Mouse (Mus musculus) fat pad, adult 2 months (tissue): ENCODE results near the gene Snupn.
A peak's percentile ranks its signal among the peaks of the same experiment; 100 is the strongest.
"Not testable (repeated sequence)": the region's sequence is repeated elsewhere in the genome, so short reads cannot be mapped to it uniquely, and the experiment has no call there.

Experiments
- DNase-seq: peaks from one replicate; pipeline ENCODE4 v3.0.0-alpha.2; 2011; ENCODE audit warnings: low read depth, low spot score; ENCODE audit errors: extremely low read depth

Snupn gene

DNA sequence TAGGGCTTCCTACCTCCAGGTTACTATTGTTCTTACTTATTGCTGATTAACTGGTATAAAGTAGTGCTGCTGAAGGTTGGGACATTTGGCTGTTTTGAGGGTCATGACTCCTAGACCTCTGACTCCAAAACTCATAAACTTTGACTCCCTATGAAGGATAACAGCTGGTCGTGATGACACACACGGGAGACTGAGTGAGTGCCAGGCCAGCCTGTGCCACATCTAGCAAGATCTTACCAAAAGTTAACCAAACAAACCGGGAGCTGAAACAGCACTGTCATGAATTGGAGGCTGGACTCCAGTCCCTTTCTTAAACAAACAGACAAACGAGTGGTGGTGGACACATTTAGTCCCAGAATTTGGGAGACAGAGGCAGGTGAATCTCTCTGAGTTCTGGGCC, 21.2 kb upstream of the Snupn start:
- DNase-seq: no peak

DNA sequence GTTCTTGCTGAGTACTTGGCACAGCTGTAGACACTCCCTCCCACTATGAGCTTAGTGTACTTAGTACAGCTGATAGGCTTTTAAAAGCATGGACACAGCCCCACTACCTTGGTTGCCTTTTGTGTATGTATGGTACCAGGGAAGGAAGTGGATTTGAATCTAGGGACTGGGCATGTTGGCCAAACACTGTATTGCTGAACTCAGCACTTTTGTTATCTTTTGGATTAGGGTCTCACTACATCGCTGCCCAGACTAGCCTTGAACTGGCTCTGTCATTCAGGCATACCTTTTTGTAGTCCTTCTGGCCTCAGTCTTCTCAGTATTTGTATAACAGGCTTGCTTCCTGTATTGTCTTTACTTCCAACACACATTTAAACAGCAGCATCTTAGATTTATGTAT, 20.1 kb upstream of the Snupn start:
- no peak for DNase-seq

DNA sequence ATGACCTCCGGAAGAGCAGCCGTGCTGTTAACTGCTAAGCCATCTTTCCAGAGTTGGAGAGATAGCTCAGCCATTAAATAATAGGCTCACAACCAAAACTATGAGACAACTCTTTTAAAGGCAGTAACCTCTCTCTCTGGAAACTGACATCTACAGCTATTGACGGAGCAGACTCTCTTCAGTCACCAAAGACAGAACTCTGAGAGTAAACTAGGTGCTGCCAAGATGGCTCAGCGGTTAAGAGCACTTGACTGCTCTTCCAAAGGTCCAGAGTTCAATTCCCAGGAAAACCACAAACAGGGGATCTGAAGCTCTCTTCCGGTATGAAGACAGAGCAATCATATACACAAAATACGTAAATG, 13.8 kb upstream of the Snupn start:
- DNase-seq: no peak

DNA sequence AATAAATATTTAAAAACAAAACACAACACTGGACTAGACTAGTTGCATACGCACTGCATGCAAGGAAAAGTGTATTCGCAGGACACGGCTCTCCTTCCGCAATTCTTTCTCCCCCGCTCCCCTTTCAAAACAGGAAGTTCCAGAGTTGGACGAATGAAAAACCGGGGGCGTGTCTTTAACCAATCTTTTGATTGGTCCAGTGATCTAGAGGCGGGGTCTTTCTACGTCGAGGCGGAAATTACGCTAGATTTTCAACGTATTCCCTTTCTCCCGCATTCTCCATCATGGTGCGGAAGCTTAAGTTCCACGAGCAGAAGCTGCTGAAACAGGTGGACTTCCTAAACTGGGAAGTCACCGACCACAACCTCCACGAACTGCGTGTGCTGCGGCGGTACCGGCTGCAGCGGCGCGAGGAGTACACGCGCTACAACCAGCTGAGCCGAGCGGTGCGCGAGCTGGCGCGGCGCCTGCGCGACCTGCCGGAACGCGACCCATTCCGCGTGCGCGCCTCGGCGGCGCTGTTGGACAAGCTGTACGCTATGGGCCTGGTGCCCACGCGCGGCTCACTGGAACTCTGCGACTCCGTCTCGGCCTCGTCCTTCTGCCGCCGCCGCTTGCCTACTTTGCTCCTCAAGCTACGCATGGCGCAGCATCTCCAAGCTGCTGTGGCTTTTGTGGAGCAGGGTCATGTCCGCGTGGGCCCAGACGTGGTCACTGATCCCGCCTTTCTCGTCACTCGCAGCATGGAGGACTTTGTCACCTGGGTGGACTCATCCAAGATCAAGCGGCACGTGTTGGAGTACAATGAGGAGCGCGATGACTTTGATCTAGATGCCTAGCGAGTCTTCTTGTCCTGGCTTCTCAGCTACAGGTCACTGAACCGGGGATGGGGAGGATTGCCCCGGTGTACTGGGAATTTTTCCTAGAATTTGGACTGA, 13.2 kb upstream of the Snupn start, which contains the start of gene Imp3:
Gene Imp3 (plus strand): TSS at position 253 of the 938 bp plus-strand sequence.
- peak; percentile 84 for DNase-seq

DNA sequence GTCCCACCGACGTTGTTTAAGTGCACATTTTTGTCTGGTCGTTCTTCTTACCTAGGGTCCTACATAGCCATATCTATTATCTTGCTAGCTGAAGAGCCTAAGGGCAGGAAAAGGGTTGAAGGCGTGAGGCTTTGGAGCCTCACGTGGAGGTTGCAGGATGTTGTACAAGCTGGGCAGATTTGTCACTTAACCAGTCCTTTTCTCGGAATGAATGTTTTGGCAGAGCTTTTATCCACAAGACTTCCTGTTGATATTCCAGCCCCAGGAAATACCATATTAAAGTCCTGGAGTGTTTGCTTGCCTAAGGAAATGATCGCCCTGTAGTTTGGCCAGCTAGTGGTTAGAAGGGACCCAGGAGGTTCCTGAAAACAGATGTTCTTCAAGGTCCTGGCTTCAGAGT, 12.3 kb upstream of the Snupn start:
- DNase-seq: no peak

- not testable (repeated sequence) for DNase-seq
These were observed 3.2 kb upstream of the Snupn start for GRCm38 (mm10) chr9:56947481-56947880.

DNA sequence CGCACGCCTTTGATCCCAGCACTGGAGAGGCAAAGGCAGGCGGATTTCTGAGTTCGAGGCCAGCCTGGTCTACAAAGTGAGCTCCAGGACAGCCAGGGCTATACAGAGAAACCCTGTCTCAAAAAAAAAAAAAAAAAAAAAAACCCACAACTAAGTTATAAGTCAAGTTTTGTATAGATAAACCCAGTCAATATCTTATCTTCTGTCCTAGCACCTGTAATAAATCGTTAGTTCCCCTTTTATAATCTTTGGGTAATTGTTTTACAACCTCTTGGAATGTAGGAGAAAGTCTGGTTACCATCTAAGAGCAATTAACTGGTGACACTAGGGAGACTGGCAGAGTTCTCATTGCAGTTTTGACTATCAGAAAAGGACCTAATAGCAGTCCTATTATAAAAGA, 2.0 kb upstream of the Snupn start:
- DNase-seq: not testable (repeated sequence)

GRCm38 (mm10) chr9:56949767-56950166, 911 bp upstream of the Snupn start:
- no peak for DNase-seq

DNA sequence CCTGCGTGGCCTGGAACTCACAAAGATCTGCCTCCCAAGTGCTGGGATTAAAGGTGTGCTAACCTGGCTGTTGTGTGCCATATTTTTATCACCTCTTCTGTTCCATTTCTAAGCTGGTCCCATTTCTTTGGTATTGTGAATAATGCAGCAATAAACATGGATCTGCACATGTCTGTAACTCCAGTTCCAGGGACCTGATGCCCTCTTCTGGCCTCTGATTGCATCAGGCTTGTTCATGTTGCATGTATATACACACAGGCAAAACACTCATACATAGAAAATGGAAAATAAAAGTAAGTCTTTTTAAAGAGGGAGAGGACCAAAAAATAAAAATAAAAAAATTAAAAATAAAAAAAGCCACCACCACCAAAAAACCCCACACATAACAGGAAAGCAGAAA, 2.9 kb downstream of the Snupn start:
- DNase-seq: no peak

- DNase-seq: no peak
These were observed 6.4 kb downstream of the Snupn start for GRCm38 (mm10) chr9:56956966-56957675.

- no peak for DNase-seq
These were observed 8.0 kb downstream of the Snupn start for GRCm38 (mm10) chr9:56958689-56959088.

- DNase-seq: no peak
These were observed 10.9 kb downstream of the Snupn start for GRCm38 (mm10) chr9:56961591-56961990.

DNA sequence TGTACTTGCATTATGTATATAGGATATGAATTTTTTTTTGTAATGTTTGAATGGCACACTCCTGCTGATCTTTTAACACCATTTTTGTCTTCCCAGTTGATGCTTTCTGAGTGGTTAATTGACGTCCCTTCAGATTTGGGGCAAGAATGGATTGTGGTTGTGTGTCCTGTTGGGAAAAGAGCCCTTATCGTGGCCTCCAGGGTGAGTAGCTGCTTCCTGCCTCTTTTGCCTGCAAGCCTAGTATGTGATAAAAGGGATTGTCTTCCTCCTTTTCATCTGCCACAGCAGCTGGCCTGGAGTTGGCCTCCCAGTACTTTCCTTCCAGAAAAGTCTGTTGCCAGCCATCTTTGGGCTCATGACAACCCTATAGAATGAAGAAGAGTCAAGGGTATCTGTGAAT, 19.5 kb downstream of the Snupn start:
- DNase-seq: no peak

DNA sequence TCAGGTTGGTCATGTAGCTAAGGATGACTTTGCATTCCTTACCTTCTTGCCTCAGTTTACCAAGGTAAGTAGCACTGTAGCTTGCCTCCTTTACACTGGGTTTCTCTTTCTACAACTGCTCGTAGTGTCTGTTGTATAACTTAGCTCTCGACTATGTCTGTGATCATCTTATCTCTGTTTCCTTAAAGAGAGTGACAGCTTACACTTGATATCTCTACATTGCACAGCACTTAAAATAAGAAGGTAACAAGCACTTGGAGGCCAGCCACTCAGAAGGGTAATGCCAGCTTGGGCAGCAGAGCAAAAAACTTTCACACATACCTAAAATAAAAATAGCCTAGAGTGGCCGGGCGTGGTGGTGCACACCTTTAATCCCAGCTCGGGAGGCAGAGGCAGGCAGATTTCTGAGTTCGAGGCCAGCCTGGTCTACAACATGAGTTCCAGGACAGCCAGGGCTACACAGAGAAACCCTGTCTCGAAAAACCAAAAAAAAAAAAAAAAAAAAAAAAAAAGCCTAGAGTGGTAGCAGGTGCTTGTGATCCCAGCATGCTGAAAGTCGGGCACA, 23.4 kb downstream of the Snupn start:
- no peak for DNase-seq

DNA sequence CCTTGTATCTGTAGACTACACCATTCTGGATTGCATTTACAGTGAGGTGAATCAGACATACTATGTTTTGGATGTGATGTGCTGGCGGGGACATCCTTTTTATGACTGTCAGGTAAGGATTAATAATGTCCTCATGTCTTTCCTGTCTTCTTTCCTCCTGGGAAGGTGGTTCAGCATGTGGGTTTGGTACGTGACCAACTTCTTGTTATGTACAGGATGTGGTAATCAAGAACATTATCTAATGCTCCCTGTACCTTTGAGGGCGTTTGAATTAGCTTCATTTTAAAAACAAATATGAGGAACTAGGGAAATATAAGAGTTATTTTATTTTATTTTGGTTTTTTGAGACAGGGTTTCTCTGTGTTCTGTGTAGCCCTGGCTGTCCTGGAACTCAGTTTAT, 24.5 kb downstream of the Snupn start:
- no peak for DNase-seq

DNA sequence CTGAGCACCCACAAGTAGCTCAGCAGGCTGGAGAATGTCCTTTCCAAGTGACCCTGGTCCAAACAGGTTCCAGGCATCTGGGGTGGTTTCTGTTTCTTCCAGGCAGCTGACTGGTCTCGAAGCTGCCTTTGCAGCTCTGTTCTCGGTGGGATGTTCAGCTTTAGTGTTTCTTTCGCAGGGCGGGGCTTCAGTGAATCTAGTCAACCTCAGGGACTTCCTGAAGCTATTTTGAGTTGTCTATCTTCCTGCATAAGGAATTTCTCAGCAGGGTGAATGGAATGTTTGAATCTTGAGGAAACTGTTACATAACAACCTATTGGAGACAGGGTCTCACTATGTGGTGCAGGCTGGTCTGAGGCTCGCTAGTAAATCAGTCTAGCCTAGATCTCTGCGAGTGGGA, 29.5 kb downstream of the Snupn start:
- no peak for DNase-seq

- no peak for DNase-seq
These were observed 30.8 kb downstream of the Snupn start for GRCm38 (mm10) chr9:56981502-56981901.

DNA sequence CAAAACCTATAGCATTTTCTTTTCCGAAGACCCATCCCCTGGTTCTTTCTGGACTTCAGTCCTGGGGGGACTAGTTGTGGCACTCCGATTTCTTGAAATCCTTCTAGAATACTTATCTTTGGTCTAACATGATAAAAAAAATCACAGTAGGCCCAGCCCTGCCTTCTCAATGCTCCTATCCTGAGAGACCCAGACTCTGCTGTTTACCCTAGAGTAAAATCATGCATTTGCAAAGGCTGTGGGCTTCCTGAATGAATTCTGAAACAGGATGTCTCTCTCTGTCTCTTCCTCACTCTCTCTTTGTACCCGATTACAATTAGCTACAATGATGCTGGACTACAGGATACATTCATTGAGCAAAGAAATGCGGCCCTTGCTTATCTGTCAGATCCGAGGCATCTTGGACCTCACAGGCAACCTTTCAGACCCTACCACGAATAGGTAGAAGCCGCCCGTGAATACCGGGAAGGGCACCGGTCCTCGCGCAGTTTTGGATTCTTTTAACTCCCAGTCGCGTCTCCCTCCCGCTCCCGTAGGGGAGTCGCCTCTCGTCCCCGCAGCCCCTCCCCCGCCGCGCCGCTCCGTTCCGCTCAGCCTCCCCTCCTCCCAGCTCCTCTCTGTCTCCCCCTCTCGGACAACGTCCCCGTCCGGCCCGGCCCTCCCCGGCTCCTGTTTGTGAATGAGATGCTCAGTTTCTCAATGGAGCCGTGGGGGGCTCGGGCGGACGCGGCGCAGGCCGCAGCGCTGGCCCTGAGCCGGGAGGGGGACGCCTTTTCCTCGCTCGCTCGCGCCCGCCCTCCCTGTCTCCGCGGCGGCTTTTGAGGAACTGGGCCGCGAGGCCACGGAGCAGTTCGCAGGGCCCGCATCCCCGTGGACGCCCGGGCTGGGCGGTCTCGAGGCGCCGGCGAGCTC, 43.9 kb downstream of the Snupn start, which contains the start of gene Ptpn9:
Gene Ptpn9 (plus strand): TSS at position 638 of the 912 bp plus-strand sequence.
- no peak for DNase-seq

DNA sequence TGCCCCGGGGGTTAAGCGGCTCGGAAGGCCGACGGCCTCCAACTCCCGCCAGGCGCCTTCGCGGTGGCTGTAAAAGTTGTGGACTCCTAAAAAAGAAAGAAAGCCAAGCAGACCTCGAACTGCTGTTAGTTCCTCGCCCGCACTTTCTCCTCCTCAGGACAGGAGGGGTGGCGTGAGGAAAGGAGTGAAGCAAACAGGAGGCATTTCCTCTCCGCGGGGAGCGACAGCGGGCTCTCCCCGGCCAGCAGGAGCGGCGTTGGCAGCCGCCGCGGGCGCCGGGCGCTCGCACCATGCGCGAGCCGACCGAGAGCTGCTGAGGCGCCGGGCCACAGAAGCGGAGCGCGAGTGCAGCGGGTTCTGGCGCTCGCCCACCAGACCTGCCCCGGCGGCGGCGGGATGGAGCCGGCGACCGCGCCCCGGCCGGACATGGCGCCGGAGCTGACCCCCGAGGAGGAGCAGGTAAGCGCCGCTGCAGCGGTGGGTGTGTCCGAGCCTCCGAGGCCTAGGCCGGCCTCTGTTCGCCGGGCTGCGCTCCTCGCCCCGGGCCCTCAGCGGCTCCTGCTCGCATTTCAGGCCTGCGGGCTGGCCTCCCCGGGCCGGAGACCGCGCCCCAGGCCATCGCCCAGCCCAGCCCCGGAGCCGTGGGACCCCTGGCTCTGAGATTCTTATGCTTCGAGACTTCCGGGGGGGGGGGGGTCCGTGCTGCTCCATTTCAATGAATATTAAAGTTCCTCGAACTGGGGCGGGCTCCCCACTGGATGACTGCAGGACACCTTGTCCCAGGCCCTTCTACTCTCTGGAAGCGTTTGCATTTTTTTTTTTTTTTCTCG, 44.7 kb downstream of the Snupn start:
- DNase-seq: no peak

- DNase-seq: no peak
These were observed 45.3 kb downstream of the Snupn start for GRCm38 (mm10) chr9:56996028-56996346.
